Mouse (Mus musculus) cerebellum, adult 18-20 months (tissue): ENCODE data around the gene Pfn4.
A peak's percentile ranks its signal among the peaks of the same experiment; 100 is the strongest.
"Not testable (repeated sequence)": the region's sequence is repeated elsewhere in the genome, so short reads cannot be mapped to it uniquely, and the experiment has no call there.

Experiments used
- DNase-seq, 2 experiments: peaks; one replicate each; pipeline ENCODE4 v3.0.0; 2021

Pfn4 gene

GRCm38 (mm10) chr12:4793718-4794117, 24.9 kb downstream of the Pfn4 start:
- no peak for DNase-seq

GRCm38 (mm10) chr12:4797471-4797870, 28.6 kb downstream of the Pfn4 start:
- not testable (repeated sequence) for DNase-seq

- DNase-seq, result no peak
These were observed 42.2 kb downstream of the Pfn4 start for GRCm38 (mm10) chr12:4811036-4811435.

- DNase-seq, result no peak
These were observed 42.9 kb downstream of the Pfn4 start for GRCm38 (mm10) chr12:4811705-4812104.

GRCm38 (mm10) chr12:4813636-4814035, 44.8 kb downstream of the Pfn4 start:
- DNase-seq, result no peak

GRCm38 (mm10) chr12:4816680-4817360, 48.0 kb downstream of the Pfn4 start:
- no peak for DNase-seq

- DNase-seq, result peak; percentile 98 to 99
These were observed 48.7 kb downstream of the Pfn4 start, which contains the start of gene Sf3b6 for GRCm38 (mm10) chr12:4817361-4818101. Gene Sf3b6 (plus strand): TSS chr12:4817544.

GRCm38 (mm10) chr12:4827256-4827655, 58.4 kb downstream of the Pfn4 start:
- no peak for DNase-seq
